Mouse (Mus musculus) intestine, postnatal 0 days (tissue): ENCODE results near the gene Sorcs3. TPM values are rescaled to one million over a fixed set of nuclear protein-coding genes. Genes with fewer than 3 reads are reported as not detected.

Experiments used
- ATAC-seq: fragments of 200-750 bp; cut with Nextera tagmentation; 2 replicates; pipeline ENCODE4 v1.8.0; 2017; ENCODE audit warnings: mild to moderate bottlenecking, moderate TSS enrichment, moderate library complexity
- H3K27ac ChIP-seq: fragments of 300-500 bp; sonication (generic); 2 replicates; pipeline ENCODE4 v1.5.1; 2014; ENCODE audit warnings: mild to moderate bottlenecking, low read depth, low read length, moderate library complexity
- H3K27me3 ChIP-seq: fragments of 300-500 bp; sonication (generic); replicated peaks from 2 replicates; pipeline ENCODE4 v1.6.1; 2014; ENCODE audit warnings: low read length, mixed read lengths; ENCODE audit not compliant: control insufficient read depth, insufficient read depth
- H3K36me3 ChIP-seq: fragments of 300-500 bp; sonication (generic); 2 replicates; pipeline ENCODE4 v1.6.1; 2014; ENCODE audit warnings: mild to moderate bottlenecking, moderate library complexity; ENCODE audit not compliant: control insufficient read depth, insufficient read depth
- H3K4me1 ChIP-seq: fragments of 300-500 bp; sonication (generic); replicated peaks from 2 replicates; pipeline ENCODE4 v1.6.1; 2014; ENCODE audit warnings: antibody characterized with exemption, low read length, mixed read lengths; ENCODE audit not compliant: control insufficient read depth, insufficient read depth
- H3K4me2 ChIP-seq: fragments of 300-500 bp; sonication (generic); replicated peaks from 2 replicates; pipeline ENCODE4 v1.6.1; 2014; ENCODE audit warnings: low read depth, mild to moderate bottlenecking, moderate library complexity
- H3K4me3 ChIP-seq: fragments of 300-500 bp; sonication (generic); 2 replicates; pipeline ENCODE4 v1.5.1; 2014; ENCODE audit warnings: low read depth, low read length
- H3K9ac ChIP-seq: fragments of 300-500 bp; sonication (generic); 2 replicates; pipeline ENCODE4 v1.6.1; 2014; ENCODE audit warnings: mild to moderate bottlenecking, low read depth, low read length
- H3K9me3 ChIP-seq: fragments of 300-500 bp; sonication (generic); 2 replicates; pipeline ENCODE4 v1.6.1; 2016; ENCODE audit warnings: mixed run types; ENCODE audit not compliant: control insufficient read depth
- CTCF ChIP-seq: sonication (generic); IDR thresholded peaks from 2 replicates; pipeline ENCODE4 v1.5.1; 2016; ENCODE audit warnings: low read depth, mild to moderate bottlenecking, control low read depth, antibody characterized with exemption, moderate library complexity
- WGBS: fragments of 180-500 bp; shearing (Covaris S2); extraction: QIAGEN DNeasy Blood & Tissue Kit; methylation state at CpG from one replicate; pipeline ENCODE4 v1.1.7; 2014; 5-methylcytosine and 5-hydroxymethylcytosine counted together
- polyA plus RNA-seq: library from polyadenylated mRNA; unstranded; fragments of >200 nt; fragmentation: Nextera tagmentation; extraction: Ambion mirVana; gene quantifications from 2 replicates; pipeline ENCODE4 v1.2.1, GENCODE M21; 2015

Gene Sorcs3
- polyA plus RNA-seq, 1 experiment from 2014 or later: 0.37 TPM

- H3K36me3 ChIP-seq: no peaks in the 10 kb centered on the region
- ATAC-seq: no peak
- no peak for TF ChIP-seq CTCF
- H3K27me3 ChIP-seq: no peaks in the 10 kb centered on the region
- H3K9me3 ChIP-seq: no peaks in the 10 kb centered on the region
- H3K9ac ChIP-seq: no peak overlapping the region
- H3K27ac ChIP-seq: no peak overlapping the region
- H3K4me3 ChIP-seq: no peak overlapping the region
- H3K4me1 ChIP-seq: no peaks in the 10 kb centered on the region
- WGBS: 88% methylated on average over 4 of the region's 4 CpGs
- H3K4me2 ChIP-seq: no peak overlapping the region
Measured at GRCm38 (mm10) chr19:48429263-48429662, 223.4 kb downstream of the Sorcs3 start.

- no peaks in the 10 kb centered on the region for H3K27me3 ChIP-seq
- TF ChIP-seq CTCF: no peak
- 60% methylated on average over 2 of the region's 2 CpGs for WGBS
- no peak overlapping the region for H3K4me3 ChIP-seq
- no peaks in the 10 kb centered on the region for H3K36me3 ChIP-seq
- H3K4me1 ChIP-seq: no peaks in the 10 kb centered on the region
- H3K9ac ChIP-seq: no peak overlapping the region
- no peak overlapping the region for H3K4me2 ChIP-seq
- ATAC-seq: no peak
- no peaks in the 10 kb centered on the region for H3K9me3 ChIP-seq
- H3K27ac ChIP-seq: no peak overlapping the region
Measured at GRCm38 (mm10) chr19:48429755-48430154, 223.9 kb downstream of the Sorcs3 start.

GRCm38 (mm10) chr19:48430328-48430727 is 224.5 kb downstream of the Sorcs3 start:
- no peaks in the 10 kb centered on the region for H3K9me3 ChIP-seq
- no peak overlapping the region for H3K27ac ChIP-seq
- no peak for TF ChIP-seq CTCF
- H3K4me3 ChIP-seq: no peak overlapping the region
- H3K4me1 ChIP-seq: no peaks in the 10 kb centered on the region
- H3K4me2 ChIP-seq: no peak overlapping the region
- no peaks in the 10 kb centered on the region for H3K27me3 ChIP-seq
- 88% methylated on average over 5 of the region's 5 CpGs for WGBS
- H3K36me3 ChIP-seq: no peaks in the 10 kb centered on the region
- H3K9ac ChIP-seq: no peak overlapping the region
- no peak for ATAC-seq

GRCm38 (mm10) chr19:48438450-48438849 is 232.6 kb downstream of the Sorcs3 start:
- no peaks in the 10 kb centered on the region for H3K9me3 ChIP-seq
- no peaks in the 10 kb centered on the region for H3K36me3 ChIP-seq
- no peak overlapping the region for H3K4me3 ChIP-seq
- no peak overlapping the region for H3K9ac ChIP-seq
- H3K4me1 ChIP-seq: no peaks in the 10 kb centered on the region
- no peak overlapping the region for H3K4me2 ChIP-seq
- no peak for ATAC-seq
- no peaks in the 10 kb centered on the region for H3K27me3 ChIP-seq
- no peak for TF ChIP-seq CTCF
- no peak overlapping the region for H3K27ac ChIP-seq
- 85% methylated on average over 1 of the region's 1 CpGs for WGBS

- ATAC-seq: no peak
- TF ChIP-seq CTCF: no peak
- Histone ChIP-seq H3K9me3 (no peaks in the 10 kb centered on the region), H3K4me1 (no peaks in the 10 kb centered on the region), H3K9ac (no peak overlapping the region), H3K4me2 (no peak overlapping the region), H3K36me3 (no peaks in the 10 kb centered on the region), H3K27ac (no peak overlapping the region), H3K27me3 (no peaks in the 10 kb centered on the region), H3K4me3 (no peak overlapping the region)
- 91% methylated on average over 5 of the region's 5 CpGs for WGBS
Measured at GRCm38 (mm10) chr19:48461141-48461540, 255.3 kb downstream of the Sorcs3 start.

- TF ChIP-seq CTCF: no peak
- no peak for ATAC-seq
- H3K4me3 ChIP-seq: no peak overlapping the region
Measured at GRCm38 (mm10) chr19:48462426-48462825, 256.6 kb downstream of the Sorcs3 start.

GRCm38 (mm10) chr19:48463494-48463893 is 257.7 kb downstream of the Sorcs3 start:
- no peak for ATAC-seq
- H3K4me3 ChIP-seq: no peak overlapping the region
- H3K27me3 ChIP-seq: no peaks in the 10 kb centered on the region
- H3K9me3 ChIP-seq: no peaks in the 10 kb centered on the region
- WGBS: 62% methylated on average over 3 of the region's 3 CpGs
- no peak overlapping the region for H3K27ac ChIP-seq
- no peaks in the 10 kb centered on the region for H3K4me1 ChIP-seq
- no peak overlapping the region for H3K4me2 ChIP-seq
- H3K36me3 ChIP-seq: no peaks in the 10 kb centered on the region
- no peak overlapping the region for H3K9ac ChIP-seq
- no peak for TF ChIP-seq CTCF

More at GRCm38 (mm10) chr19:48462426-48462825, 256.6 kb downstream of the Sorcs3 start:
- Histone ChIP-seq H3K27me3 (no peaks in the 10 kb centered on the region), H3K4me2 (no peak overlapping the region), H3K4me1 (no peaks in the 10 kb centered on the region), H3K36me3 (no peaks in the 10 kb centered on the region), H3K27ac (no peak overlapping the region), H3K9ac (no peak overlapping the region), H3K9me3 (no peaks in the 10 kb centered on the region)
- WGBS: 77% methylated on average over 3 of the region's 3 CpGs
